Mouse (Mus musculus) olfactory bulb, adult 2 months (tissue): Measurements from ENCODE around the gene Cd38. TPM values are rescaled to one million over a fixed set of nuclear protein-coding genes. Genes with fewer than 3 reads are reported as not detected.

ENCODE experiments used
- H3K27ac ChIP-seq: fragments of 200-500 bp; 2 replicates; pipeline ENCODE4 v1.5.1; 2012; ENCODE audit warnings: low read depth, low read length; ENCODE audit not compliant: insufficient read depth
- H3K4me1 ChIP-seq: fragments of 200-500 bp; 2 replicates; pipeline ENCODE4 v1.6.1; 2012; ENCODE audit warnings: low read length; ENCODE audit not compliant: control insufficient read depth, insufficient read depth
- H3K4me3 ChIP-seq: fragments of 200-500 bp; 2 replicates; pipeline ENCODE4 v1.5.1; 2012; ENCODE audit warnings: mild to moderate bottlenecking, low read depth, low read length, moderate library complexity; ENCODE audit not compliant: insufficient read depth
- CTCF ChIP-seq: fragments of 200-500 bp; IDR thresholded peaks from 2 replicates; pipeline ENCODE4 v1.5.1; 2012; ENCODE audit warnings: low read depth, mild to moderate bottlenecking, low read length, moderate library complexity; ENCODE audit not compliant: insufficient read depth
- POLR2A ChIP-seq: fragments of 200-500 bp; IDR thresholded peaks from 2 replicates; pipeline ENCODE4 v1.6.1; 2012; ENCODE audit warnings: mild to moderate bottlenecking, low read depth, low read length, moderate library complexity; ENCODE audit not compliant: insufficient read depth
- whole genome bisulfite sequencing: fragments of 180-500 bp; shearing (Covaris S2); methylation state at CpG from one replicate; pipeline ENCODE4 v1.1.7; 2018; 5-methylcytosine and 5-hydroxymethylcytosine counted together
- polyA plus RNA-seq: library from polyadenylated mRNA; stranded (reverse); fragments of >200 nt; gene quantifications from 2 replicates; pipeline ENCODE4 v1.2.4, GENCODE M21; 2012; ENCODE audit warnings: low replicate concordance; ENCODE audit not compliant: missing spikeins, insufficient read depth, insufficient read length

Cd38 gene
- polyA plus RNA-seq, 1 experiment: not detected

DNA sequence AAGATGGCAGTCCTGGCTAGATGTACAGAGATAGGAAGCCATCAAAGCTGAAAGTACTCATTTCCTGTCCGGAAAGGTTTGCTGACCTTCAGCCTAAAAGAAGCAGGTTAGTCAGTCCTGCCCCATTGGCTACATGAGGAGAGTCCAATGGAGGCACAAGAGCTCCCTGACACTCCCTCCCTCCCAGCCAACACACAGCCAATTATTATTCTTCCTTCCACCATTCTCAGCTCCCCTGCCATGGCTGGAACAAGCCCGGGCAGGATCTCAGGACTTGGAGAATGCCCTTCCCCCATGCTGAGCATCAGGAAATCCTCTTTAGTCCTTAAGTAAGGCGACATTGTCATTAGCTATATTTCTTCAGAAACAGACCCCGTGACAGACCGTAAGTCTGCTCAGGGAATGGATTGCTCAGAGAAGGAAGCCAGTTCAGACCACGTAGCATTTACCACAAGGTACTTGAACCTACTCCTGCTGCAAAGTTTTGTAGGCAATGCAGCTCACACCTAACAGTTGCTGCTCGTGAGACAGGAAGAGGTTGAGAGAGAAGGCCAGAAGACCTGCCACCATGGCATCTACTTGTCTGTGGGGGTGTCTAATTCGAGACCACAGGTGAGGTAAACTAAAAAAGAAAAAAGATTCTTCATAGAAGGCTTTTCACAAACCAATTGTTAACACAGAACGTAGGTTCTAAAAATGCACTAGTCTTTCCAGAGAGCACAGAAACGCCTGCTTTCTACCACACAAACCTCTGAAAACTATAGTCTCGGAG is 15.1 kb upstream of the Cd38 start:
- Histone ChIP-seq H3K4me1 (no peaks in the 10 kb centered on the region), H3K4me3 (no peak overlapping the region), H3K27ac (no peak overlapping the region)
- WGBS: 78% methylated on average over 11 of the region's 11 CpGs
- TF ChIP-seq CTCF (no peak), POLR2A (no peak)

GRCm38 (mm10) chr5:43853868-43854488 is 14.4 kb upstream of the Cd38 start:
- no peak for TF ChIP-seq POLR2A
- no peak for TF ChIP-seq CTCF
- no peak overlapping the region for H3K27ac ChIP-seq
- WGBS: 84% methylated on average over 7 of the region's 7 CpGs
- no peak overlapping the region for H3K4me3 ChIP-seq
- no peaks in the 10 kb centered on the region for H3K4me1 ChIP-seq

DNA sequence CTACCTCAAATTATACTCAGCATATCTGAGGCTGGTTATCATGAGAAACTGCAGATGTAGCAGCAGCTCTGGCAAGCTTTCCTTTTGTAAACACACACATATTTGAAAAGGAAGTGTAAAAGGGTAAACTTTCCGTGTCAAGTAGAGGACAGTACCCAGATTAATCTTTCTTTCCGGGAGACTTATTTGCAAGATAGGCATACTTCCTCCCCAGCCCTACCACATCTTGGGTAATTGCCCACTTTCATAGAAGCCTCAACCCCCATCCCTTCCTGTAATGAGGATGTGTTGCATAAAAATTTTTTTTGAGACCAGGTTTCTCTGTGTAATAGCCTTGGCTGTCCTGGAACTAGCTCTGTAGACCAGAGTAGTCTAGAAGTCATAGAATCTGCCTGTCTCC is 12.6 kb upstream of the Cd38 start:
- no peak overlapping the region for H3K4me3 ChIP-seq
- H3K4me1 ChIP-seq: no peaks in the 10 kb centered on the region
- no peak for TF ChIP-seq POLR2A
- no peak for TF ChIP-seq CTCF
- WGBS: 81% methylated on average over 2 of the region's 2 CpGs
- H3K27ac ChIP-seq: no peak overlapping the region

DNA sequence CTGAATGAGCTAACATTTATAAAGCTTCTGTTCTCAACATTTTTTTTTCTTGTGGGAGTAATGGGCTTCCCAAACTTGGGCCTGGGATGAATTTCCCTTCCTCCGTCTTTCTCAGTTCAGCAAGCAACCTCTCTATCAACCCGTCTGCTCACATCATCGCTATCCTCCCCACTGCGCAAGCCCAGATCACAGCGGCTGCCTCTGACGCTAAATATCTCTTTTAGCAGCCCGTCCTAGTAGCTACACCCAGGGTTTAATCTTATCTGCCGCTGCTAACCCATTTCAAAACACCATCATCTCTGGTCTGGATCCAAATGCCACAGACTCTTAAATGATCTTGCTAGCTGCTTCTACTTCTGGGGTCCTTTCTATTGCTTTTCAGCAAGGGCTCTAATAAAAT is 8.7 kb upstream of the Cd38 start:
- TF ChIP-seq POLR2A: no peak
- Histone ChIP-seq H3K4me1 (no peaks in the 10 kb centered on the region), H3K27ac (no peak overlapping the region), H3K4me3 (no peak overlapping the region)
- WGBS: 92% methylated on average over 8 of the region's 8 CpGs

DNA sequence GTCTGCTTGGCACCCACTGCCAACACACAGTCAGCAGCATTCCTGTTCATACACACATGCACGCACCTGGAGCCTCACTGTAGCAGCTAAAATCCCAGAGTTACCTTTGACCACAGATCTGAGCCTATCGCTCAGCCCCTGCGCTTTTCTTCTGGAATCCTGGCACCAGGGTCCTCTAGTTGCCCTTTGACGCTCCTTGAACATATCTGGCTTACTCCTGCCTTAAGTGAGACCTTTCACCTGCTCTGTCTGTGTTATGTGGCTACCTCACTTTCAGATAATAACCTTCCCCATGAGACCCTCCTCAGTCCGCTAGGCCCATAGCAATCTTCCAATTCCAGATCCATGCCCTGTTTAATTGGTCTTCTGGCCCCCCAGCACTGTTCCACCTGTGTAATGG is 8.3 kb upstream of the Cd38 start:
- H3K4me3 ChIP-seq: no peak overlapping the region
- H3K27ac ChIP-seq: no peak overlapping the region
- WGBS: 96% methylated on average over 5 of the region's 5 CpGs
- TF ChIP-seq CTCF (no peak), POLR2A (no peak)
- no peaks in the 10 kb centered on the region for H3K4me1 ChIP-seq

- H3K27ac ChIP-seq: no peak overlapping the region
- H3K4me3 ChIP-seq: no peak overlapping the region
- no peak for TF ChIP-seq CTCF
- TF ChIP-seq POLR2A: no peak
- no peaks in the 10 kb centered on the region for H3K4me1 ChIP-seq
- 74% methylated on average over 5 of the region's 5 CpGs for WGBS
These were observed 7.5 kb upstream of the Cd38 start for GRCm38 (mm10) chr5:43860670-43861431.

GRCm38 (mm10) chr5:43863642-43864041 is 4.7 kb upstream of the Cd38 start:
- Histone ChIP-seq H3K4me3 (no peak overlapping the region), H3K4me1 (peaks cover under 1% of the 10 kb centered on the region; the same call in 1 of the 2 replicates), H3K27ac (no peak overlapping the region)
- TF ChIP-seq CTCF (no peak), POLR2A (no peak)
- 86% methylated on average over 6 of the region's 6 CpGs for WGBS

DNA sequence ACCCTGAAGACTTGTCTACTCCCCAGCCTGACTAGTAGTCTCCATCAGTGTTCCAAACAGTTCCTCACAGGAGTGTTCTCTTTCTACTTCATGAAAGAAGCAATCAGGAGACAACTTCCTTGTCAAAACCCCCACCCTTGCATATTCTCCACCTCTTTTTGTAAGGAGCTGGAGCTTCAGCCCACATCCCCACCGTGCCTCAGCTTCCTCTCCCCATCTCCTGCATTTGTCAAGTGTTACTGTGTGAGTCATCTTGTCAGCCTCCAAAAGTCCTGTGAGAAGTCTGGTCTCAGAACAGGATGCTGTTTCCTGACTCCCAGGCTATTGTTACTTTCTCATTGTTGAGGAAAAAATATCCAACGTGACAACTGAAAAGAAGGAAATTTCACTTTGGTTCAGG is 3.0 kb upstream of the Cd38 start:
- 55% methylated on average over 2 of the region's 2 CpGs for WGBS
- Histone ChIP-seq H3K27ac (no peak overlapping the region), H3K4me3 (no peak overlapping the region), H3K4me1 (peaks cover 8% of the 10 kb centered on the region; the same call in 1 of the 2 replicates)
- no peak for TF ChIP-seq CTCF
- no peak for TF ChIP-seq POLR2A
